Mouse (Mus musculus) heart, postnatal 10 days (tissue): Measurements from ENCODE around the gene Klhl32. TPM values are rescaled to one million over a fixed set of nuclear protein-coding genes. Genes with fewer than 3 reads are reported as not detected.
"Not testable (repeated sequence)": the region's sequence is repeated elsewhere in the genome, so short reads cannot be mapped to it uniquely, and the experiment has no call there.

Experiments
- DNase-seq, 2 experiments: peaks; one replicate each; pipeline ENCODE4 v3.0.0; 2021
- intact Hi-C: fragments of 180-260 bp; cut with DNase I; formaldehyde crosslinking; loops from one replicate; pipeline ENCODE4 v1.15.1; 2025
- total RNA-seq, 2 experiments: library from RNA; stranded (reverse); gene quantifications; 2 replicates each; pipeline ENCODE4 v1.2.3; 2021

Gene Klhl32
- total RNA-seq, 2 experiments from 2014 or later: 1.0 to 1.2 TPM

GRCm38 (mm10) chr4:24644735-24645134 is 206.2 kb downstream of the Klhl32 start:
- DNase-seq, intact Hi-C loops: not testable (repeated sequence)

GRCm38 (mm10) chr4:24642306-24642705 is 208.6 kb downstream of the Klhl32 start:
- no peak for DNase-seq
- intact Hi-C loops: no loop called here

GRCm38 (mm10) chr4:24631177-24631911 is 219.6 kb downstream of the Klhl32 start:
- intact Hi-C loops: no loop called here
- DNase-seq: no peak

- intact Hi-C loops: no loop called here
- DNase-seq: no peak
Measured at GRCm38 (mm10) chr4:24630430-24630829, 220.5 kb downstream of the Klhl32 start.

GRCm38 (mm10) chr4:24627871-24628270 is 223.1 kb downstream of the Klhl32 start:
- intact Hi-C loops: no loop called here
- no peak for DNase-seq

- intact Hi-C loops: no loop called here
- no peak for DNase-seq
Measured at GRCm38 (mm10) chr4:24626686-24627085, 224.2 kb downstream of the Klhl32 start.

GRCm38 (mm10) chr4:24625951-24626584 is 224.9 kb downstream of the Klhl32 start:
- intact Hi-C loops: no loop called here
- no peak for DNase-seq

- DNase-seq: no peak
- intact Hi-C loops: no loop called here
Measured at GRCm38 (mm10) chr4:24621422-24622187, 229.3 kb downstream of the Klhl32 start.

- DNase-seq: no peak
- intact Hi-C loops: no loop called here
Measured at GRCm38 (mm10) chr4:24620440-24620839, 230.5 kb downstream of the Klhl32 start.

- DNase-seq: peak in 1 of 2 experiments; percentile 1
- intact Hi-C loops: no loop called here
Measured at GRCm38 (mm10) chr4:24620005-24620404, 230.9 kb downstream of the Klhl32 start.

GRCm38 (mm10) chr4:24609564-24609963 is 241.4 kb downstream of the Klhl32 start:
- DNase-seq: no peak
- intact Hi-C loops: no loop called here

- DNase-seq: no peak
- intact Hi-C loops: no loop called here
Measured at GRCm38 (mm10) chr4:24609085-24609484, 241.8 kb downstream of the Klhl32 start.

GRCm38 (mm10) chr4:24601711-24602110 is 249.2 kb downstream of the Klhl32 start:
- intact Hi-C loops: no loop called here
- no peak for DNase-seq

- DNase-seq: no peak
- intact Hi-C loops: no loop called here
Measured at GRCm38 (mm10) chr4:24598637-24599036, 252.3 kb downstream of the Klhl32 start.

- no peak for DNase-seq
- intact Hi-C loops: no loop called here
Measured at GRCm38 (mm10) chr4:24596942-24597611, 253.8 kb downstream of the Klhl32 start.

GRCm38 (mm10) chr4:24594824-24595223 is 256.1 kb downstream of the Klhl32 start:
- no peak for DNase-seq
- intact Hi-C loops: no loop called here

GRCm38 (mm10) chr4:24583997-24584396 is 266.9 kb downstream of the Klhl32 start:
- intact Hi-C loops: no loop called here

GRCm38 (mm10) chr4:24582295-24582694 is 268.6 kb downstream of the Klhl32 start:
- intact Hi-C loops: no loop called here

More at GRCm38 (mm10) chr4:24583997-24584396, 266.9 kb downstream of the Klhl32 start:
- no peak for DNase-seq

GRCm38 (mm10) chr4:24577594-24577993 is 273.3 kb downstream of the Klhl32 start:
- intact Hi-C loops: no loop called here
- DNase-seq: no peak

More at GRCm38 (mm10) chr4:24582295-24582694, 268.6 kb downstream of the Klhl32 start:
- no peak for DNase-seq

- peak; percentile 73 to 86 for DNase-seq
- intact Hi-C loops: loop anchor here (2.0 to 5.0 kb wide), 2 partner anchors 297 to 325 kb away; no protein-coding TSS in a partner anchor
Measured at GRCm38 (mm10) chr4:24574276-24574675, 276.6 kb downstream of the Klhl32 start.
